Mouse (Mus musculus): ENCODE measurements around the gene Kbtbd12. TPM values are rescaled to one million over a fixed set of nuclear protein-coding genes. Genes with fewer than 3 reads are reported as not detected.

Gene Kbtbd12
- total RNA-seq, 2 experiments from 2014 or later: 71.2 to 96.1 TPM

DNA sequence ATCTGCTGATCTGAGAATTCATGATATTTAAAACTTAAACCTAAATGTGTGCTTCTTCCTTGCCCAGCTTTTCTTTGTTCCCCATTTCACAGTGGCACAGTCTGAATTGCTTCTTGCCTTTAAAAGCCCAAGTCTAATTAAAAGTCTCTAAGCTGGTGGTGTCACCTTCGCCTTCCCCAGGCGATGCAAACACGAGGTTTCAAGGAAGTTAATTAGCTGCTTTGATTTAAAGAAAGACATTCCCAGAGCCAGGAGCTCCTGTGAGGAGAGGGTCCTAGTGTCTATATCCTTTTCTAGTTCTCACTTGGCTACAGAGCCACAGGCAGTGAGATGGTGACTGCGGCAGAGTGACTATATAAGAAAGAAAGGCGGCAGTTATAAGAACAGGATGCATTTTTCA lies 18.2 kb downstream of the Kbtbd12 start:
- intact Hi-C loops (cut with DNase I): no loop called here
- DNase-seq: no peak
- H3K4me3 ChIP-seq: no peak overlapping the region
- no peak overlapping the region for H3K27ac ChIP-seq
- TF ChIP-seq CTCF (IDR thresholded peaks at IDR 0.05): no peak

GRCm38 (mm10) chr6:88615352-88615751 lies 22.4 kb downstream of the Kbtbd12 start:
- intact Hi-C loops (cut with DNase I): no loop called here
- Histone ChIP-seq H3K27ac (no peak overlapping the region), H3K4me3 (no peak overlapping the region)
- no peak for DNase-seq
- TF ChIP-seq CTCF (IDR thresholded peaks at IDR 0.05): no peak

GRCm38 (mm10) chr6:88606417-88606816 lies 31.3 kb downstream of the Kbtbd12 start:
- no peak overlapping the region for H3K4me3 ChIP-seq
- no peak for DNase-seq
- no peak for TF ChIP-seq CTCF (IDR thresholded peaks at IDR 0.05)
- intact Hi-C loops (cut with DNase I): no loop called here
- no peak overlapping the region for H3K27ac ChIP-seq

GRCm38 (mm10) chr6:88605715-88606114 lies 32.0 kb downstream of the Kbtbd12 start:
- Histone ChIP-seq H3K4me3 (no peak overlapping the region), H3K27ac (no peak overlapping the region)
- intact Hi-C loops (cut with DNase I): no loop called here
- no peak for DNase-seq
- no peak for TF ChIP-seq CTCF (IDR thresholded peaks at IDR 0.05)

- H3K4me3 ChIP-seq: no peak overlapping the region
- no peak for TF ChIP-seq CTCF (IDR thresholded peaks at IDR 0.05)
- H3K27ac ChIP-seq: no peak overlapping the region
- intact Hi-C loops (cut with DNase I): no loop called here
- no peak for DNase-seq
These were observed 32.5 kb downstream of the Kbtbd12 start for GRCm38 (mm10) chr6:88605235-88605634.

DNA sequence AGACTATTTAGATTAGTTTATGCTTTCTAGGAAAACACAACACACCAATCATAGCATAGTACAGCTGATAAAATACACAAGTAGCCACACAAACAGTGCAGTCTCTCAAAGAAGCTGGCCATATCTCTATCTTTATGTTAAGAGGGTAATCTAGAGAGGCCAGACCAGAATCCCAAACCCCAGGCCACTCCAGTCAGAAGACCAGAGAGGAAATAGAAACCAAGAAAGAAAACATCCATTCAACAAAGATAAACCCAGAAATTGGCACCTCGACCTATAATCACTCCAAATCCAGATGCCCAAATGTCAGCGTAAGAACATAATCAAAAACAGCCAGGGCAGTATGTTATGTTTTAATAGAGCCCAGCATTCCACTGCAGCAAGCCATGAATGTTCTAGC lies 41.6 kb downstream of the Kbtbd12 start:
- Histone ChIP-seq H3K4me3 (no peak overlapping the region), H3K27ac (no peak overlapping the region)
- intact Hi-C loops (cut with DNase I): no loop called here
- DNase-seq: no peak
- TF ChIP-seq CTCF (IDR thresholded peaks at IDR 0.05): no peak

- intact Hi-C loops (cut with DNase I): no loop called here
- TF ChIP-seq CTCF (IDR thresholded peaks at IDR 0.05): no peak
- DNase-seq: no peak
- Histone ChIP-seq H3K4me3 (no peak overlapping the region), H3K27ac (peak overlapping the region; percentile 31; the same call in 1 of the 2 replicates)
These were observed 45.4 kb downstream of the Kbtbd12 start for GRCm38 (mm10) chr6:88592367-88592766.

DNA sequence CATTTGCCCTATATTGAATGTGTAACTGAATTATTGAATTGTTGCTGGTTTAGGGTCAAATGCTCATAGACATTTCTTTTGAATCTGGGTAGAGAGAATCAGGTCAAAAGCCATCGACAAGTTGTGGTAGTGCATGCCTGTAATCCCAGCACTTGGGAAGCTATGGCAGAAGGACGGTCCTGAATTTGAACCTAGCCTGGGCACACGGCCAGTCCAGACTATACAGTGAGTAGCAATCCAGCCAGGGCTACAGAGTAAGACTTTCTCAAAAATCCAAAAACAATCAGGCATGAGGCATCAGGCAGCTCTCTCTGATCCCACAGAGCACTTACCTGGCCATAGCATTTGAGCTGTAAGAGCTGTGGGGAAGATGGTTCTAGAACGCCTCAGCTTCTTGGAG lies 47.5 kb downstream of the Kbtbd12 start:
- peak overlapping the region; percentile 62 for H3K27ac ChIP-seq
- intact Hi-C loops (cut with DNase I): no loop called here
- no peak overlapping the region for H3K4me3 ChIP-seq
- peak; percentile 59 for DNase-seq
- TF ChIP-seq CTCF (IDR thresholded peaks at IDR 0.05): no peak

DNA sequence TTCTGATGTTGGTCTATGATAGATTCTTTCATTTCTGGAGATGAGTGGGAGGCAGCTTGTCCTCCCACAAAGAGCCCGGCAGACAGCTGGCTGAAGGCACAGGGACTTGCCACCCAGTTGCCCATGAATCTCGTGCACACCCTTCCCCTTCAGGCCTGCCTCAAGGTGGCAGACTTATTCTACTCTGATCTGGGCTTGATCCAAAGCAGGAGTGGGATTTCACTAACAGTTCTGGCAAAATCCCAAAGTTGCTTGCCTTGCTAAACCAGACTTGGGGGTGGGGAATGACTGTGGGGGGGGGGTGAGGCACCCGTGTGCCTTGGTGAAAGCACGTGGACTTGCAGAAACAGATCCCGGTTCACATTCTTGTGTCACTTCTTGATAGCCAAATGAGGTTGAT lies 48.2 kb downstream of the Kbtbd12 start:
- peak overlapping the region; percentile 62 for H3K27ac ChIP-seq
- no peak overlapping the region for H3K4me3 ChIP-seq
- intact Hi-C loops (cut with DNase I): no loop called here
- peak; percentile 31 for DNase-seq
- TF ChIP-seq CTCF (IDR thresholded peaks at IDR 0.05): peak; percentile 61

DNA sequence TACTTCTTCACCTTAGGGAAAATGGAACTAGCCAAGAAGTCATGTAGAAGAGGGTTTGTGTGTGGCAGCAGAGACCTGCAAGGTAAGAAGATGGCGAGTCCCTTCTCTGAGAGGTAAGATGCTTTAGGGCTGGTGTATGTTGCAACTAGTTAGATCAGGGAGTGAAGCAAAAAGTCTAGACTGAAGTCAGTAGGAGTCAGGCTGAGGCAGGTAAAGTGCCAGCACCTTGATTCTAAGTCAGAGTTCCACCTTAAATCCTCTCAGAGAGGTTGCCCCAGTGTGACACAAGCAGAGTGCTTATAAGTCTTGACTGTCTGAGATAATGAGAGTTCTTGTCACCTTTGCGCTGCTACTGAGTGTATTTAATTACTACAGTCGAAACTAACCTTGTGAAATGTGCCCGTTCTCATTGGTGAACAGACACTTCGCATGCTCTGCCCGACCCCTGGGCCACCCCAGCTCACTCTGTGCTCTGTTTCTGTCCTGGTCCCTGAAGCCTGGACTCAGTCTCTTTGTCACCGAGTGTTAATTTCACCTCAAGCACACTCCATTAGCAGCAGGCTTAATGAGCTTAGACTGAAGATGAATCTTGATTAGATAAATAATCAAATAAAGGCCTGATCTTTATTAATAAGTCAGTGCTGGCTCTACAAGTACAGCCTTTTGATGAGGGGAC lies 49.0 kb downstream of the Kbtbd12 start:
- DNase-seq: no peak
- intact Hi-C loops (cut with DNase I): no loop called here
- TF ChIP-seq CTCF (IDR thresholded peaks at IDR 0.05): no peak
- Histone ChIP-seq H3K4me3 (no peak overlapping the region), H3K27ac (no peak overlapping the region)

DNA sequence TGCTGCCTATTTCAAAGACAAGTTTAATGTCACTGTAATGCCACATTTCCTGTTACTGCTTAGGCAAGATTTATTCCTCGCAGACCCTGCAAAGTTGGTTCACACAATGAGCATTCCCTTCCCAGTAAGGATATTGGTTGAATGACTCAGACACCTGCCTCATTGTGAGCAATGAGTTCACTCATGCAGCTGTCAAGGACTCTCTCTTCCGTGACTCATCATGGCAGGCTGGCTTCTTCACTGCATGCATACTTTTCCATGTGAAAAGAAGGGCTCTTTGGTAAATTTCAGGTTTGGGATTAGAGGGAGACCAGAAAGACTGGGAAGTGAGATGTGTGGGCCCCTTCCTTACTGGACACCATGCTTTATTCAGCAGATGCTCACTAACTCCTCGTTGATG lies 50.7 kb downstream of the Kbtbd12 start:
- TF ChIP-seq CTCF (IDR thresholded peaks at IDR 0.05): no peak
- Histone ChIP-seq H3K27ac (no peak overlapping the region), H3K4me3 (no peak overlapping the region)
- intact Hi-C loops (cut with DNase I): no loop called here
- no peak for DNase-seq

GRCm38 (mm10) chr6:88583950-88584349 lies 53.8 kb downstream of the Kbtbd12 start:
- Histone ChIP-seq H3K4me3 (no peak overlapping the region), H3K27ac (no peak overlapping the region)
- DNase-seq: no peak
- TF ChIP-seq CTCF (IDR thresholded peaks at IDR 0.05): no peak
- intact Hi-C loops (cut with DNase I): no loop called here

GRCm38 (mm10) chr6:88576495-88576894 lies 61.3 kb downstream of the Kbtbd12 start:
- intact Hi-C loops (cut with DNase I): no loop called here
- no peak overlapping the region for H3K4me3 ChIP-seq
- no peak for DNase-seq
- H3K27ac ChIP-seq: no peak overlapping the region
- no peak for TF ChIP-seq CTCF (IDR thresholded peaks at IDR 0.05)

GRCm38 (mm10) chr6:88566676-88567075 lies 71.1 kb downstream of the Kbtbd12 start:
- no peak overlapping the region for H3K4me3 ChIP-seq
- no peak for DNase-seq
- TF ChIP-seq CTCF (IDR thresholded peaks at IDR 0.05): no peak
- intact Hi-C loops (cut with DNase I): no loop called here
- H3K27ac ChIP-seq: no peak overlapping the region

Measured in gastrocnemius, adult 2 months (tissue).